Mouse (Mus musculus) neutrophil, adult 59 days (primary cell): ENCODE measurements around the gene Abcc1. TPM values are rescaled to one million over a fixed set of nuclear protein-coding genes. Genes with fewer than 3 reads are reported as not detected.

Experiments used
- total RNA-seq, 2 experiments: library from RNA; stranded (reverse); gene quantifications; 1 replicate in 1 of 2; 2 replicates in 1 of 2; pipeline ENCODE4 v1.2.4; 2023

Gene Abcc1
- total RNA-seq, result 10 to 100 TPM; 18.8 to 20.1 TPM

GRCm38 (mm10) chr16:14361362-14362098 lies at the start of gene Abcc1:
Gene Abcc1, plus strand, starts transcription at chr16:14361558.

GRCm38 (mm10) chr16:14316884-14317876 lies 44.2 kb upstream of the Abcc1 start, which contains the start of gene Fopnl:
Gene Fopnl, minus strand, starts transcription at chr16:14317405.

Other genes starting within 250 kb of the Abcc1 start
- gene Nde1, start 198.3 kb upstream of the Abcc1 start, total RNA-seq, result 10 to 100 TPM; 41.3 to 42.5 TPM
- gene Marf1, start 198.2 kb upstream of the Abcc1 start, total RNA-seq, result 10 to 100 TPM; 41.4 to 43.5 TPM
- not detected for gene Myh11, start 70.2 kb upstream of the Abcc1 start, total RNA-seq
- gene Fopnl, start 44.2 kb upstream of the Abcc1 start, total RNA-seq, result 10 to 100 TPM; 36.4 to 37.9 TPM
- gene A630010A05Rik, start 200.8 kb downstream of the Abcc1 start, total RNA-seq, result not detected